Mouse (Mus musculus): ENCODE results near the gene S100a5. TPM values are rescaled to one million over a fixed set of nuclear protein-coding genes. Genes with fewer than 3 reads are reported as not detected.
A peak's percentile ranks its signal among the peaks of the same experiment; 100 is the strongest.

The S100a5 gene
- polyA plus RNA-seq, 1 experiment, result not detected

DNA sequence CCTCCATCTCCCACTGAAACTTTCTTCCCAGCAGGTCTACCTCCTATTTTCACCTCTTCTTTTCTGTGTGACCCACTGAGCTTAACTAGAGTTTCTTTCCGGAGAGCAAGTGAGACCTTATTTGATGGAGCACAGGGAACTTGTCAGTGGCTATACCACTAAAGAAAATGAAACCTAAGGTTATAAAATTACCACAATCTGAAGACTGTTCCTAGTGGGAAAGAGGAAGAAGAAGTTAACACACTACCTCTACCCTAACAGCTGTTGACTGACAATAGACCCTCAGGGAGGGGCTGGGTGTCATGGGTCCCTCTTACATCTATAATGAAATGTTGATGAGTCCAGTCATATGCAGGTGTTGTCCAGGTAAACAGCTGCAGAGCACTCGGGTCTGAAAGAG, 23.7 kb downstream of the S100a5 start:
- Histone ChIP-seq H3K27me3 (ENCODE audit: control insufficient read depth, insufficient read depth, low read length, poor library complexity, severe bottlenecking) (0 out of 2 replicates have a peak, but pooled peaks cover 1% of the 10 kb centered on the region), H3K4me3 (ENCODE audit: low read depth, low read length) (no peak overlapping the region), H3K9me3 (replicated peaks; ENCODE audit: control insufficient read depth, insufficient read depth, low read length, poor library complexity, severe bottlenecking) (no peaks in the 10 kb centered on the region), H3K4me1 (ENCODE audit: control insufficient read depth, insufficient read depth, low read length) (no peaks in the 10 kb centered on the region), H3K27ac (ENCODE audit: insufficient read depth, low read length) (no peak overlapping the region), H3K36me3 (ENCODE audit: control insufficient read depth, insufficient read depth, low read length, poor library complexity, severe bottlenecking) (no peaks in the 10 kb centered on the region), H3K9ac (ENCODE audit: low read depth, poor library complexity, severe bottlenecking) (no peak overlapping the region)
- TF ChIP-seq EP300 (IDR thresholded peaks at IDR 0.05; ENCODE audit: insufficient read depth, low read depth, low read length) (no peak), CTCF (IDR thresholded peaks at IDR 0.05; ENCODE audit: low read depth, low read length) (no peak), POLR2A (IDR thresholded peaks at IDR 0.05; ENCODE audit: insufficient read depth, low read length) (no peak)

DNA sequence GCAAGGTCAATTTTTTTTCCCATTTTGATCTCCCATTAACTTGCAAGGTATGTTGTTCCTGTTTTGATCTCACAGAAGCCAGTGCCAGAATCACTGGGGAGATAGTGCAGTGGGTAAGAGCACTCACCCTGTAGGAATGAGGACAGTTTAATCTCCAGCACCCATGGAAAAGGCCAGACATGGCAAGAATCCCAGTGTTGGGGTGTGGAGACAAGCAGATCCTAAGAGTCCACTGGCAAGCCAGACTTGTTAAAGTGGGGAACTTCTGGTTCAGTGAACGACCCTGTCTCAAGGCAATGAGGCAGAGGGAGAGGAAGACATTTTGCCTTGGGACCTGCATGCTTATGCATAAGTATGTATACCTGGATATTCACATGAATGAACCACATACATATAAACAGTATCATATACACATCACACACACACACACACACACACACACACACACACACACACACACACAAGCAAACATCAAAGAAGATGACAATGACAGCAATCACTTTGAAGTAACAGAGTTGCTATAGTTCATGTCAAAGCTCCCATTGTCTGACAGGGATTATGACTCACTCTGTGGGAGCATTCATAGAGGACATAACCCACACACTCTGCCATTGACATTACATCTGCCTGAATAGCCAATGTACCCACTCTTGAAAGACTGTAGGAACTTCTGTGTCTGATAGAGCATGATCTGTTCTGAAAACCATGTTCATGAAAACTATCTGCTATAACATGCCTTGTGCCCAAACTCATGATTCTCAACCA, 30.4 kb downstream of the S100a5 start:
- Histone ChIP-seq H3K4me1 (ENCODE audit: control insufficient read depth, insufficient read depth, low read length) (no peaks in the 10 kb centered on the region), H3K27me3 (ENCODE audit: control insufficient read depth, insufficient read depth, low read length, poor library complexity, severe bottlenecking) (no peaks in the 10 kb centered on the region), H3K4me3 (ENCODE audit: low read depth, low read length) (no peak overlapping the region), H3K36me3 (ENCODE audit: control insufficient read depth, insufficient read depth, low read length, poor library complexity, severe bottlenecking) (no peaks in the 10 kb centered on the region), H3K9me3 (replicated peaks; ENCODE audit: control insufficient read depth, insufficient read depth, low read length, poor library complexity, severe bottlenecking) (no peaks in the 10 kb centered on the region), H3K9ac (ENCODE audit: low read depth, poor library complexity, severe bottlenecking) (no peak overlapping the region), H3K27ac (ENCODE audit: insufficient read depth, low read length) (no peak overlapping the region)
- TF ChIP-seq CTCF (IDR thresholded peaks at IDR 0.05; ENCODE audit: low read depth, low read length) (no peak), POLR2A (IDR thresholded peaks at IDR 0.05; ENCODE audit: insufficient read depth, low read length) (no peak), EP300 (IDR thresholded peaks at IDR 0.05; ENCODE audit: insufficient read depth, low read depth, low read length) (no peak)

DNA sequence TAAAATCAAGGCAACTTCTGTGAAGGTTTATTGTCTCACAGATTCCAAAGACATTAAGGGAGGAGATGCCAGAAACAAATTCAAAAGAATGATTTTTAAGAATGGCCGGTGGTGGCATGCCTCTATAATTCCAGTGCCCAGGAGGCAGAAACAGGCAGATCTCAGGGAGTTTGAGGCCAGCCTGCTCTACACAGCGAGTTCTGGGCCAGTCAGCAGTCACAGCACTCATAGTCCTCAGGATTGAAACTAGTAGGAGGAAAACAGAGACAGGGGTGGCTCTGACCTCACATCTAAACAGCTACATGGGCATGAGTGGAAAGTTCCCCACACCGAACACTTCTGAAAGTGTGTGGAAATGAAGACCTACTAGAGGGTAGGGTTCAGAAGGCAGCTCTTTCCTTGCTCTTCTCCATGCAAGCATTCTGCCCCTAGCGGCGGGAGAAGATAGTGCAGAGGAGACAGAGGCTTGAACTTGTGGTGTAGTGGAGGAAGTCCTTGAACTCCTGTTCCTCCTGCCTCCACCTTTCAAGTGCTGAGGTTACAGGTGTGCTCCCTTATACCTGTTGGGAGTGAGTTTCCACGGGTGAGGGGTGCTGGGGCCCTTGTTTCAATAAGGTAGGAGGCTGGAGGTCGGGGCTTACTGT, 31.3 kb downstream of the S100a5 start:
- no peak overlapping the region for H3K27ac ChIP-seq (ENCODE audit: insufficient read depth, low read length)
- TF ChIP-seq CTCF (IDR thresholded peaks at IDR 0.05; ENCODE audit: low read depth, low read length), result peak; percentile 68
- TF ChIP-seq POLR2A (IDR thresholded peaks at IDR 0.05; ENCODE audit: insufficient read depth, low read length), result no peak
- no peaks in the 10 kb centered on the region for H3K36me3 ChIP-seq (ENCODE audit: control insufficient read depth, insufficient read depth, low read length, poor library complexity, severe bottlenecking)
- no peaks in the 10 kb centered on the region for H3K27me3 ChIP-seq (ENCODE audit: control insufficient read depth, insufficient read depth, low read length, poor library complexity, severe bottlenecking)
- no peak overlapping the region for H3K4me3 ChIP-seq (ENCODE audit: low read depth, low read length)
- H3K9me3 ChIP-seq (replicated peaks; ENCODE audit: control insufficient read depth, insufficient read depth, low read length, poor library complexity, severe bottlenecking), result no peaks in the 10 kb centered on the region
- no peak overlapping the region for H3K9ac ChIP-seq (ENCODE audit: low read depth, poor library complexity, severe bottlenecking)
- no peaks in the 10 kb centered on the region for H3K4me1 ChIP-seq (ENCODE audit: control insufficient read depth, insufficient read depth, low read length)

GRCm38 (mm10) chr3:90640981-90641380, 32.7 kb downstream of the S100a5 start:
- Histone ChIP-seq H3K36me3 (ENCODE audit: control insufficient read depth, insufficient read depth, low read length, poor library complexity, severe bottlenecking) (no peaks in the 10 kb centered on the region), H3K27ac (ENCODE audit: insufficient read depth, low read length) (no peak overlapping the region), H3K4me3 (ENCODE audit: low read depth, low read length) (no peak overlapping the region), H3K27me3 (ENCODE audit: control insufficient read depth, insufficient read depth, low read length, poor library complexity, severe bottlenecking) (no peaks in the 10 kb centered on the region), H3K9ac (ENCODE audit: low read depth, poor library complexity, severe bottlenecking) (no peak overlapping the region), H3K4me1 (ENCODE audit: control insufficient read depth, insufficient read depth, low read length) (no peaks in the 10 kb centered on the region), H3K9me3 (replicated peaks; ENCODE audit: control insufficient read depth, insufficient read depth, low read length, poor library complexity, severe bottlenecking) (no peaks in the 10 kb centered on the region)
- TF ChIP-seq EP300 (IDR thresholded peaks at IDR 0.05; ENCODE audit: insufficient read depth, low read depth, low read length) (no peak), POLR2A (IDR thresholded peaks at IDR 0.05; ENCODE audit: insufficient read depth, low read length) (no peak), CTCF (IDR thresholded peaks at IDR 0.05; ENCODE audit: low read depth, low read length) (no peak)

GRCm38 (mm10) chr3:90644220-90644619, 35.9 kb downstream of the S100a5 start:
- TF ChIP-seq CTCF (IDR thresholded peaks at IDR 0.05; ENCODE audit: low read depth, low read length) (peak; percentile 73), POLR2A (IDR thresholded peaks at IDR 0.05; ENCODE audit: insufficient read depth, low read length) (no peak), EP300 (IDR thresholded peaks at IDR 0.05; ENCODE audit: insufficient read depth, low read depth, low read length) (no peak)
- Histone ChIP-seq H3K36me3 (ENCODE audit: control insufficient read depth, insufficient read depth, low read length, poor library complexity, severe bottlenecking) (no peaks in the 10 kb centered on the region), H3K4me1 (ENCODE audit: control insufficient read depth, insufficient read depth, low read length) (no peaks in the 10 kb centered on the region), H3K27me3 (ENCODE audit: control insufficient read depth, insufficient read depth, low read length, poor library complexity, severe bottlenecking) (no peaks in the 10 kb centered on the region), H3K9me3 (replicated peaks; ENCODE audit: control insufficient read depth, insufficient read depth, low read length, poor library complexity, severe bottlenecking) (no peaks in the 10 kb centered on the region), H3K27ac (ENCODE audit: insufficient read depth, low read length) (no peak overlapping the region), H3K9ac (ENCODE audit: low read depth, poor library complexity, severe bottlenecking) (no peak overlapping the region), H3K4me3 (ENCODE audit: low read depth, low read length) (no peak overlapping the region)

DNA sequence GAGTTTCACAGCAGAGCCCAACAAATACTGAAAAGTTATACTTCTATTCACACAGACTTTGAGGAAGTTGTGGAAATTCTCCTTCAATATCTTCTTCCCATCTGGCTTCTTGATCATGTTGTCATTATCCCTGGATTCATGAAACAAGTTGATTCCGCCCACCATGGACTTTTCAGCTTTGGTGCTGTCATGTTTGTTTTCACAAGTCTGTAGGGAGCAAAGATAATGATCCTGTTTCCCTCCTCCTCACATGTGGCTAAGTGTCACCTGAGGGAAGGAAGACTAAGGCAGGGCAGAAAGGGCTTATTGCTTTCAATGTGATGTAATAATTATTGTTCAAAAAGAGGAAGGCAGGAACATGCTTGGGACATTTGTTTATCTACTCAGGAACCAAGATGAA, 39.0 kb downstream of the S100a5 start:
- Histone ChIP-seq H3K27me3 (ENCODE audit: control insufficient read depth, insufficient read depth, low read length, poor library complexity, severe bottlenecking) (no peaks in the 10 kb centered on the region), H3K9me3 (replicated peaks; ENCODE audit: control insufficient read depth, insufficient read depth, low read length, poor library complexity, severe bottlenecking) (no peaks in the 10 kb centered on the region), H3K27ac (ENCODE audit: insufficient read depth, low read length) (no peak overlapping the region), H3K4me1 (ENCODE audit: control insufficient read depth, insufficient read depth, low read length) (no peaks in the 10 kb centered on the region), H3K36me3 (ENCODE audit: control insufficient read depth, insufficient read depth, low read length, poor library complexity, severe bottlenecking) (no peaks in the 10 kb centered on the region), H3K9ac (ENCODE audit: low read depth, poor library complexity, severe bottlenecking) (no peak overlapping the region), H3K4me3 (ENCODE audit: low read depth, low read length) (no peak overlapping the region)
- no peak for TF ChIP-seq POLR2A (IDR thresholded peaks at IDR 0.05; ENCODE audit: insufficient read depth, low read length)
- no peak for TF ChIP-seq EP300 (IDR thresholded peaks at IDR 0.05; ENCODE audit: insufficient read depth, low read depth, low read length)
- TF ChIP-seq CTCF (IDR thresholded peaks at IDR 0.05; ENCODE audit: low read depth, low read length), result no peak

All from ES-Bruce4 (cell line).